Mouse (Mus musculus) CH12.LX (cell line): ENCODE measurements around the gene Elovl5.

Experiments
- MAX ChIP-seq: IDR thresholded peaks from 2 replicates; pipeline ENCODE4 v1.6.1; 2011; ENCODE audit warnings: low read length, improper control_type of control experiment
- TCF12 ChIP-seq: IDR thresholded peaks from 2 replicates; pipeline ENCODE4 v1.6.1; 2014; ENCODE audit warnings: low read depth, mild to moderate bottlenecking, inconsistent platforms, low read length, improper control_type of control experiment

GRCm38 (mm10) chr9:77918961-77919670 is 2.0 kb downstream of the Elovl5 start:
- no peak for TF ChIP-seq MAX
- TF ChIP-seq TCF12: no peak
